Mouse (Mus musculus): Measurements from ENCODE around the gene Lnx2. TPM values are rescaled to one million over a fixed set of nuclear protein-coding genes. Genes with fewer than 3 reads are reported as not detected.

The Lnx2 gene
- polyA plus RNA-seq, 1 experiment from 2014 or later = 17.2 TPM

GRCm38 (mm10) chr5:147015191-147015590 is 61.2 kb downstream of the Lnx2 start:
- H3K27me3 ChIP-seq = no peaks in the 10 kb centered on the region
- H3K4me1 ChIP-seq = no peaks in the 10 kb centered on the region
- no peak overlapping the region for H3K4me3 ChIP-seq (replicated peaks)
- H3K27ac ChIP-seq (replicated peaks) = no peak overlapping the region
- ATAC-seq (ENCODE audit: insufficient number of reproducible peaks, low FRiP score, low TSS enrichment, low read depth) = no peak
- no peak overlapping the region for H3K4me2 ChIP-seq (replicated peaks)
- H3K9ac ChIP-seq = no peak overlapping the region
- H3K9me3 ChIP-seq (replicated peaks) = no peaks in the 10 kb centered on the region
- H3K36me3 ChIP-seq = peaks cover 23% of the 10 kb centered on the region
- WGBS = 89% methylated on average over 7 of the region's 7 CpGs

- Histone ChIP-seq H3K4me2 (replicated peaks) (no peak overlapping the region), H3K27ac (replicated peaks) (no peak overlapping the region), H3K9me3 (replicated peaks) (no peaks in the 10 kb centered on the region), H3K4me1 (no peaks in the 10 kb centered on the region), H3K9ac (no peak overlapping the region), H3K27me3 (no peaks in the 10 kb centered on the region), H3K4me3 (replicated peaks) (no peak overlapping the region), H3K36me3 (peaks cover 10% of the 10 kb centered on the region)
- WGBS = 49% methylated on average over 6 of the region's 6 CpGs
- no peak for ATAC-seq (ENCODE audit: insufficient number of reproducible peaks, low FRiP score, low TSS enrichment, low read depth)
Observed at GRCm38 (mm10) chr5:147013845-147014244, 62.5 kb downstream of the Lnx2 start.

GRCm38 (mm10) chr5:147011333-147011732 is 65.1 kb downstream of the Lnx2 start:
- no peak for ATAC-seq (ENCODE audit: insufficient number of reproducible peaks, low FRiP score, low TSS enrichment, low read depth)
- Histone ChIP-seq H3K4me3 (replicated peaks) (no peak overlapping the region), H3K27ac (replicated peaks) (no peak overlapping the region), H3K4me2 (replicated peaks) (no peak overlapping the region), H3K36me3 (no peaks in the 10 kb centered on the region), H3K27me3 (no peaks in the 10 kb centered on the region), H3K4me1 (no peaks in the 10 kb centered on the region), H3K9me3 (replicated peaks) (no peaks in the 10 kb centered on the region), H3K9ac (no peak overlapping the region)
- WGBS = 86% methylated on average over 10 of the region's 10 CpGs

- Histone ChIP-seq H3K27me3 (no peaks in the 10 kb centered on the region), H3K36me3 (no peaks in the 10 kb centered on the region), H3K9ac (no peak overlapping the region), H3K4me2 (replicated peaks) (no peak overlapping the region), H3K9me3 (replicated peaks) (no peaks in the 10 kb centered on the region), H3K27ac (replicated peaks) (no peak overlapping the region), H3K4me1 (no peaks in the 10 kb centered on the region), H3K4me3 (replicated peaks) (no peak overlapping the region)
- ATAC-seq (ENCODE audit: insufficient number of reproducible peaks, low FRiP score, low TSS enrichment, low read depth) = no peak
- 63% methylated on average over 1 of the region's 1 CpGs for WGBS
Observed at GRCm38 (mm10) chr5:147003303-147003702, 73.1 kb downstream of the Lnx2 start.

- no peak overlapping the region for H3K4me3 ChIP-seq (replicated peaks)
- no peak overlapping the region for H3K9ac ChIP-seq
- no peaks in the 10 kb centered on the region for H3K27me3 ChIP-seq
- no peak overlapping the region for H3K27ac ChIP-seq (replicated peaks)
- H3K9me3 ChIP-seq (replicated peaks) = no peaks in the 10 kb centered on the region
- H3K4me1 ChIP-seq = no peaks in the 10 kb centered on the region
- ATAC-seq (ENCODE audit: insufficient number of reproducible peaks, low FRiP score, low TSS enrichment, low read depth) = no peak
- H3K4me2 ChIP-seq (replicated peaks) = no peak overlapping the region
- WGBS = 81% methylated on average over 4 of the region's 4 CpGs
- no peaks in the 10 kb centered on the region for H3K36me3 ChIP-seq
Observed at GRCm38 (mm10) chr5:147001312-147001711, 75.1 kb downstream of the Lnx2 start.

DNA sequence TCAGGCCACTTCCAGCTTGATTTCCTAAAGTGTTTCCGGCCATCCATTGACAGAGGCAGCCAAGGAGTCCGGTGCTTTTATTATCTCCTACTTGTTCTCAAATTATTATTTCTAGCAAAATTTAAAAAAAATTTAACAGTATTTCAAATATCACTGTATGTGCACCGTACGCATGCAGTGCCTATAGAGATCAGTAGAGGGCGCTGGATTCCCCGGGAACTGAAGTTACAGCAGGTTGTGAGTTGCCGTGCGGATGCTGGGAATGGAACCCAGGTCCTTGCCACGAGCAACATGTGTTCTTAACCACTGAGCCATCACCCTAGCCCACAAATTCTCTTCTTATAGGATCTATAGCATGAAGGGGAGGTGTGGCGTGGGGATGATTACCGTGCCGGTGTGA is 77.6 kb downstream of the Lnx2 start:
- 91% methylated on average over 12 of the region's 12 CpGs for WGBS
- no peak overlapping the region for H3K9ac ChIP-seq
- no peaks in the 10 kb centered on the region for H3K36me3 ChIP-seq
- no peak overlapping the region for H3K4me3 ChIP-seq (replicated peaks)
- ATAC-seq (ENCODE audit: insufficient number of reproducible peaks, low FRiP score, low TSS enrichment, low read depth) = no peak
- no peaks in the 10 kb centered on the region for H3K4me1 ChIP-seq
- no peaks in the 10 kb centered on the region for H3K9me3 ChIP-seq (replicated peaks)
- H3K27me3 ChIP-seq = no peaks in the 10 kb centered on the region
- no peak overlapping the region for H3K4me2 ChIP-seq (replicated peaks)
- H3K27ac ChIP-seq (replicated peaks) = no peak overlapping the region

GRCm38 (mm10) chr5:146996812-146997211 is 79.6 kb downstream of the Lnx2 start:
- Histone ChIP-seq H3K4me2 (replicated peaks) (no peak overlapping the region), H3K9ac (no peak overlapping the region), H3K36me3 (no peaks in the 10 kb centered on the region), H3K27ac (replicated peaks) (no peak overlapping the region), H3K4me3 (replicated peaks) (no peak overlapping the region), H3K27me3 (no peaks in the 10 kb centered on the region), H3K9me3 (replicated peaks) (no peaks in the 10 kb centered on the region), H3K4me1 (no peaks in the 10 kb centered on the region)
- WGBS = 82% methylated on average over 7 of the region's 7 CpGs
- ATAC-seq (ENCODE audit: insufficient number of reproducible peaks, low FRiP score, low TSS enrichment, low read depth) = no peak

- H3K9me3 ChIP-seq (replicated peaks) = no peaks in the 10 kb centered on the region
- H3K9ac ChIP-seq = no peak overlapping the region
- 59% methylated on average over 6 of the region's 6 CpGs for WGBS
- no peak overlapping the region for H3K4me3 ChIP-seq (replicated peaks)
- no peaks in the 10 kb centered on the region for H3K36me3 ChIP-seq
- H3K27ac ChIP-seq (replicated peaks) = no peak overlapping the region
- ATAC-seq (ENCODE audit: insufficient number of reproducible peaks, low FRiP score, low TSS enrichment, low read depth) = no peak
- H3K4me1 ChIP-seq = no peaks in the 10 kb centered on the region
- H3K4me2 ChIP-seq (replicated peaks) = no peak overlapping the region
- H3K27me3 ChIP-seq = no peaks in the 10 kb centered on the region
Observed at GRCm38 (mm10) chr5:146994973-146995372, 81.4 kb downstream of the Lnx2 start.

DNA sequence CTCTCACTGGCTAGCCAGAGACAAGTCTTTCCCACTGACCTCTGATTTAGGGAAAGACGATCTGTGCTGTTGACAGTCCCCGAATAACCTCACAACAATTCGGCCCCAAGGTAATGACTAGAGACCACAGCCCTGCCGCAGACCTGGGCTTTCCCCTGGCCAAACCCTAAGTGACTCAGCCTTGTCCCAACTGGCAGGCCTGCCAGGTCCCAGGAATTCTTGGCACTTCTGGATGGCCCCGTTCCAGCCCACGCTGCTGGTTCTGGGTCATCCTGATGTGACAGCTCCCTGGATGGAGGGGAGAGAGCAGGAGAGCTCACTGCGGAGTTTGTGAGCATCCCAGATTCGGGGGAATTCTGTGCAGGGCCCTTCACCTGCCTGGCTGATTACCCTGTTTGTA is 82.9 kb downstream of the Lnx2 start:
- H3K4me2 ChIP-seq (replicated peaks) = no peak overlapping the region
- H3K4me3 ChIP-seq (replicated peaks) = no peak overlapping the region
- no peaks in the 10 kb centered on the region for H3K4me1 ChIP-seq
- no peak for ATAC-seq (ENCODE audit: insufficient number of reproducible peaks, low FRiP score, low TSS enrichment, low read depth)
- no peaks in the 10 kb centered on the region for H3K36me3 ChIP-seq
- H3K27me3 ChIP-seq = no peaks in the 10 kb centered on the region
- 62% methylated on average over 8 of the region's 8 CpGs for WGBS
- H3K9ac ChIP-seq = no peak overlapping the region
- no peaks in the 10 kb centered on the region for H3K9me3 ChIP-seq (replicated peaks)
- H3K27ac ChIP-seq (replicated peaks) = no peak overlapping the region

GRCm38 (mm10) chr5:146989051-146989450 is 87.3 kb downstream of the Lnx2 start:
- Histone ChIP-seq H3K27ac (replicated peaks) (no peak overlapping the region), H3K9me3 (replicated peaks) (no peaks in the 10 kb centered on the region), H3K4me3 (replicated peaks) (no peak overlapping the region), H3K4me1 (no peaks in the 10 kb centered on the region), H3K4me2 (replicated peaks) (no peak overlapping the region), H3K27me3 (peaks cover 6% of the 10 kb centered on the region; the same call in 1 of the 2 replicates), H3K9ac (no peak overlapping the region), H3K36me3 (no peaks in the 10 kb centered on the region)
- no peak for ATAC-seq (ENCODE audit: insufficient number of reproducible peaks, low FRiP score, low TSS enrichment, low read depth)
- 78% methylated on average over 5 of the region's 5 CpGs for WGBS

GRCm38 (mm10) chr5:146987588-146987987 is 88.8 kb downstream of the Lnx2 start:
- no peaks in the 10 kb centered on the region for H3K9me3 ChIP-seq (replicated peaks)
- no peak overlapping the region for H3K4me3 ChIP-seq (replicated peaks)
- 0 out of 2 replicates have a peak, but pooled peaks cover 3% of the 10 kb centered on the region for H3K4me1 ChIP-seq
- H3K4me2 ChIP-seq (replicated peaks) = no peak overlapping the region
- H3K9ac ChIP-seq = no peak overlapping the region
- H3K36me3 ChIP-seq = no peaks in the 10 kb centered on the region
- no peak for ATAC-seq (ENCODE audit: insufficient number of reproducible peaks, low FRiP score, low TSS enrichment, low read depth)
- H3K27ac ChIP-seq (replicated peaks) = no peak overlapping the region
- peaks cover 7% of the 10 kb centered on the region for H3K27me3 ChIP-seq
- 85% methylated on average over 10 of the region's 10 CpGs for WGBS

DNA sequence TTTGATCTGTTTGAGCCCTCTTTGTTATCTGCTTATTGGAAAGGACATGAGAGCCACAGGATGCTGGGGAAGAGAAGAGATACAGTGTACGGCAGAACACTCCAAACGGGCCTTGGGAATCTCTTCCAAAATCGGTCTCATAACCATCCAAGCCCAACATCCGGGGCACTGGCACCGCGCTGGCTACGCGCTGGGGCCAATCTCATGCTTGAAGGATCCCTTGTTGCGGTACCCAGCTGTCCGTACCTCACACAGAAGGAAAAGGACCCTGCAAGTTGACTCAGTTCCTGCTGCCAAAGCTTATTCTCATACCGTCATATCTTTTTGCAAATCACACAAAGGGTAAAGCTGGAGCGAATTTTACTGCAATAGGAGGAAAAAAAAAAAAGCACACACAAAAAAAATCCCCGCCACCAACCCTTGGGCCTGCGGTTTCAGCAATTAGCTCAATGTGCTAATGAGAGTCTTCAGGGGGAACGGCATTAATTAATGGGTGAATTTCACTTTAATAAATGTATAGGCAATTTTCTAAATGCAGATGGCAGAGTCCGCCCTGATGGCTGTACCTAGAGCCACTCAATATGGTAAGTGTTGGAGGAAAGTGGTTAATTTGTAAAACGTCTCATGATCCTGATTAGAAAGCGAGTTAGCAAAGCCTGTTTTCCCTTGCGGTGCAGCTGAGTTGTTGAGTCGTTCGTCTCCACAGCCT is 90.5 kb downstream of the Lnx2 start:
- ATAC-seq (ENCODE audit: insufficient number of reproducible peaks, low FRiP score, low TSS enrichment, low read depth) = no peak
- WGBS = 55% methylated on average over 21 of the region's 21 CpGs

More for the DNA sequence above, 90.5 kb downstream of the Lnx2 start:
- Histone ChIP-seq H3K4me3 (replicated peaks) (no peak overlapping the region), H3K9me3 (replicated peaks) (no peaks in the 10 kb centered on the region), H3K4me2 (replicated peaks) (no peak overlapping the region), H3K36me3 (no peaks in the 10 kb centered on the region), H3K27me3 (peaks cover 12% of the 10 kb centered on the region), H3K27ac (replicated peaks) (no peak overlapping the region), H3K9ac (no peak overlapping the region), H3K4me1 (0 out of 2 replicates have a peak, but pooled peaks cover 3% of the 10 kb centered on the region)

Measured in embryonic facial prominence, embryonic 15.5 days (tissue).